Mouse (Mus musculus): Measurements from ENCODE around the gene Cars. TPM values are rescaled to one million over a fixed set of nuclear protein-coding genes. Genes with fewer than 3 reads are reported as not detected.

Cars gene
- polyA plus RNA-seq, 1 experiment: 9.6 TPM

- H3K27ac ChIP-seq (ENCODE audit: insufficient read depth, low read depth, low read length): no peak overlapping the region
- H3K4me1 ChIP-seq (ENCODE audit: control insufficient read depth, insufficient read depth, low read length): 0 out of 2 replicates have a peak, but pooled peaks cover 3% of the 10 kb centered on the region
- H3K36me3 ChIP-seq (ENCODE audit: control insufficient read depth, insufficient read depth, low read length): no peaks in the 10 kb centered on the region
- no peaks in the 10 kb centered on the region for H3K27me3 ChIP-seq (replicated peaks; ENCODE audit: control insufficient read depth, insufficient read depth, low read length)
- 71% methylated on average over 3 of the region's 3 CpGs for WGBS
- no peak for TF ChIP-seq POLR2A (IDR thresholded peaks at IDR 0.05; ENCODE audit: low read depth, low read length)
- no peak for TF ChIP-seq CTCF (conservative IDR thresholded peaks at IDR 0.05; ENCODE audit: insufficient read depth, insufficient read length, low read depth, low read length)
- no peak for DNase-seq
- H3K4me3 ChIP-seq (ENCODE audit: insufficient read depth, low read depth, low read length): no peak overlapping the region
Measured at GRCm38 (mm10) chr7:143605321-143605720, 5.4 kb upstream of the Cars start.

GRCm38 (mm10) chr7:143604889-143605288 is 5.0 kb upstream of the Cars start:
- no peak for DNase-seq
- TF ChIP-seq CTCF (conservative IDR thresholded peaks at IDR 0.05; ENCODE audit: insufficient read depth, insufficient read length, low read depth, low read length) (no peak), POLR2A (IDR thresholded peaks at IDR 0.05; ENCODE audit: low read depth, low read length) (no peak)
- no peaks in the 10 kb centered on the region for H3K36me3 ChIP-seq (ENCODE audit: control insufficient read depth, insufficient read depth, low read length)
- no peaks in the 10 kb centered on the region for H3K27me3 ChIP-seq (replicated peaks; ENCODE audit: control insufficient read depth, insufficient read depth, low read length)
- H3K4me3 ChIP-seq (ENCODE audit: insufficient read depth, low read depth, low read length): no peak overlapping the region
- 0 out of 2 replicates have a peak, but pooled peaks cover 3% of the 10 kb centered on the region for H3K4me1 ChIP-seq (ENCODE audit: control insufficient read depth, insufficient read depth, low read length)
- no peak overlapping the region for H3K27ac ChIP-seq (ENCODE audit: insufficient read depth, low read depth, low read length)
- WGBS: 61% methylated on average over 2 of the region's 2 CpGs

DNA sequence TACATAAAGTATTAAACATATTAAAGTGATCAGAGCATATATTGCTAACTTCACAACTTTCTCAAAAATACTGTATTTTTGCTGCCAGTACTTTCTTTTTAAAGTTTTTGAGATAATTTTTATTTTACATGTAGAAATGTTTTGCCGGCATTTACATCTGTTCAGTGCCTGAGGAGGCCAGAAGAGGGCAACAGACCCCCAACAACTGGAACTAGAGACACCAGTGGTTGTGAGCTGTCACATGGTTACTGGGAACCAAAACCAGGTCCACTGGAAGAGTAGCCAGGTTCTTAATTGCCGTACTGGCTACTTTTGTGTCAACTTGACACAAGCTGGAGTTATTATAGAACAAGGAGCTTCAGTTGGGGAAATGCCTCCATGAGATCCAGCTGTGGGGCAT is 1.8 kb upstream of the Cars start:
- no peak for TF ChIP-seq POLR2A (IDR thresholded peaks at IDR 0.05; ENCODE audit: low read depth, low read length)
- TF ChIP-seq CTCF (conservative IDR thresholded peaks at IDR 0.05; ENCODE audit: insufficient read depth, insufficient read length, low read depth, low read length): peak; percentile 30
- Histone ChIP-seq H3K4me3 (ENCODE audit: insufficient read depth, low read depth, low read length) (no peak overlapping the region), H3K27ac (ENCODE audit: insufficient read depth, low read depth, low read length) (no peak overlapping the region), H3K27me3 (replicated peaks; ENCODE audit: control insufficient read depth, insufficient read depth, low read length) (no peaks in the 10 kb centered on the region), H3K36me3 (ENCODE audit: control insufficient read depth, insufficient read depth, low read length) (no peaks in the 10 kb centered on the region), H3K4me1 (ENCODE audit: control insufficient read depth, insufficient read depth, low read length) (peaks cover 12% of the 10 kb centered on the region; the same call in 1 of the 2 replicates)
- WGBS: 82% methylated on average over 2 of the region's 2 CpGs
- DNase-seq: no peak

DNA sequence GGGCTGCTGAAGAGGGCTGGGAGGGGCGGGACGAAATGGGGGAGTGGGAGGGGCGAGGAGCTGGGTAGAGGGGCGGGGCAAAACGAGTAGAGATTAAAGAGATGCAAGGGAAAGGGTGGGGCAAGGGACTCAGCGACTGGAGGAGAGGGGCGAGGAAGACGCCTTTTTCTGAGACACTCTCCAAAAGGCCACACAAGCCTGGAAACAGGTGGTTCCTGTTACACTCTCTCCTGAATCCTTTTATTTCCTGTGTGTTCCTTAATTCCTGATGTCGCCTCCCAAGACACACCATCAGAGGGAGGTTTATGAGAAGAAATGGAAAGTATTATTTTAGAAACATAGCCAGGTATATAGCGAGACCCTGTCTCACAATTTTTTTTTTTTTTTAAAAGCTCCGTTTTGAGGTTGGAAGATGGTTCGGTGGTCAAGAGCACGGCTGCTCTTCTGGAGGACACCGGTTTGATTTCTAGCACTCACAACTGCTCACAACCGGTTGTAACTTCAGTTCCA is 396 bp upstream of the Cars start:
- WGBS: 3% methylated on average over 15 of the region's 15 CpGs
- DNase-seq: no peak
- Histone ChIP-seq H3K4me3 (ENCODE audit: insufficient read depth, low read depth, low read length) (peak overlapping the region; percentile 40), H3K36me3 (ENCODE audit: control insufficient read depth, insufficient read depth, low read length) (no peaks in the 10 kb centered on the region), H3K4me1 (ENCODE audit: control insufficient read depth, insufficient read depth, low read length) (peaks cover 12% of the 10 kb centered on the region; the same call in 1 of the 2 replicates), H3K27me3 (replicated peaks; ENCODE audit: control insufficient read depth, insufficient read depth, low read length) (no peaks in the 10 kb centered on the region), H3K27ac (ENCODE audit: insufficient read depth, low read depth, low read length) (no peak overlapping the region)
- no peak for TF ChIP-seq CTCF (conservative IDR thresholded peaks at IDR 0.05; ENCODE audit: insufficient read depth, insufficient read length, low read depth, low read length)
- no peak for TF ChIP-seq POLR2A (IDR thresholded peaks at IDR 0.05; ENCODE audit: low read depth, low read length)

GRCm38 (mm10) chr7:143594865-143595264 is 5.0 kb downstream of the Cars start:
- DNase-seq: peak; percentile 15
- TF ChIP-seq POLR2A (IDR thresholded peaks at IDR 0.05; ENCODE audit: low read depth, low read length) (no peak), CTCF (conservative IDR thresholded peaks at IDR 0.05; ENCODE audit: insufficient read depth, insufficient read length, low read depth, low read length) (no peak)
- Histone ChIP-seq H3K27ac (ENCODE audit: insufficient read depth, low read depth, low read length) (no peak overlapping the region), H3K27me3 (replicated peaks; ENCODE audit: control insufficient read depth, insufficient read depth, low read length) (no peaks in the 10 kb centered on the region), H3K4me3 (ENCODE audit: insufficient read depth, low read depth, low read length) (no peak overlapping the region), H3K36me3 (ENCODE audit: control insufficient read depth, insufficient read depth, low read length) (no peaks in the 10 kb centered on the region), H3K4me1 (ENCODE audit: control insufficient read depth, insufficient read depth, low read length) (peaks cover 9% of the 10 kb centered on the region; the same call in 1 of the 2 replicates)
- 51% methylated on average over 5 of the region's 5 CpGs for WGBS

DNA sequence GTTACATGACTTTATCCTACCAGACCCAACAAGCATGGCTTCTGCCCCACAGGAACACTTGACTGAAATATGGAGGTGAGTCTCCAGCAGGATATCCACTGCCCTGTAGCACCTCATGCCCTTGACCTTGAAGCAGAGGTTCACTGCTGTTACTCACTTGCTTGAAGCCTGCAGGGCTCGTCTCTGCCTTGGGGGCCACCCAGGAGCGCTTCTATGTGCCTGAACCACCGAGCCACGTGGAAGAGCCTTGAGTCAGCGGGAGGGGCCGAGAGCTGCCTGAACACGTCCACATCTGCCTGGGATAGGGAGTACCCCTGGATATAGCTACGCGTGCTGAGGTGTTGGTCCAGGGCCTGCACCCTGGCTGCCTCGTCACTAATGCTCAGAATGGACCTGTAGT is 7.6 kb downstream of the Cars start:
- Histone ChIP-seq H3K4me1 (ENCODE audit: control insufficient read depth, insufficient read depth, low read length) (no peaks in the 10 kb centered on the region), H3K27me3 (replicated peaks; ENCODE audit: control insufficient read depth, insufficient read depth, low read length) (no peaks in the 10 kb centered on the region), H3K27ac (ENCODE audit: insufficient read depth, low read depth, low read length) (no peak overlapping the region), H3K36me3 (ENCODE audit: control insufficient read depth, insufficient read depth, low read length) (no peaks in the 10 kb centered on the region), H3K4me3 (ENCODE audit: insufficient read depth, low read depth, low read length) (no peak overlapping the region)
- WGBS: 90% methylated on average over 10 of the region's 10 CpGs
- no peak for DNase-seq
- TF ChIP-seq POLR2A (IDR thresholded peaks at IDR 0.05; ENCODE audit: low read depth, low read length) (no peak), CTCF (conservative IDR thresholded peaks at IDR 0.05; ENCODE audit: insufficient read depth, insufficient read length, low read depth, low read length) (no peak)

DNA sequence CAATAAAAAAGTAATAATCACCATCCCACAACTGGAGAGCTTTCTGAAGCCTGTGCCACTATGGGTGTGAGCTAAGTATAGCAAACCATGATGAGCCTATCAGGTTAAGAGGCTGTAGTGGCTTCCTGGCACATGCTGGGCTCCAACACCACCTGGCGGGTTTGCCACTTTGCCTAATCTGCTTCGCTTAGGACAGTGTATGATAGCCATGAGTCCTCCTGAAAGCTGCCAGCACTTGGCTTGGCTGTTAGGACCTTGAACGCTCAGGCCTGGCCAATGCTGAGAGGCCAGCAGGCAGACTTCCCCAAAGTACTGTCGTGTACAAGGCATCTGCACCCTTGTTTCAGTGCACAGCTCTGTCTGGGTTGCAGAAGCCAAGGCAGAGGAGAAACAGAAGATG is 11.9 kb downstream of the Cars start:
- Histone ChIP-seq H3K27ac (ENCODE audit: insufficient read depth, low read depth, low read length) (no peak overlapping the region), H3K4me3 (ENCODE audit: insufficient read depth, low read depth, low read length) (no peak overlapping the region), H3K4me1 (ENCODE audit: control insufficient read depth, insufficient read depth, low read length) (no peaks in the 10 kb centered on the region), H3K27me3 (replicated peaks; ENCODE audit: control insufficient read depth, insufficient read depth, low read length) (no peaks in the 10 kb centered on the region), H3K36me3 (ENCODE audit: control insufficient read depth, insufficient read depth, low read length) (no peaks in the 10 kb centered on the region)
- DNase-seq: no peak
- TF ChIP-seq POLR2A (IDR thresholded peaks at IDR 0.05; ENCODE audit: low read depth, low read length) (no peak), CTCF (conservative IDR thresholded peaks at IDR 0.05; ENCODE audit: insufficient read depth, insufficient read length, low read depth, low read length) (no peak)
- 91% methylated on average over 4 of the region's 4 CpGs for WGBS

All from kidney, adult 2 months (tissue).